Mouse (Mus musculus) neutrophil, adult 5-6 weeks (primary cell): ENCODE results near the gene Pih1d1. TPM values are rescaled to one million over a fixed set of nuclear protein-coding genes. Genes with fewer than 3 reads are reported as not detected.
A peak's percentile ranks its signal among the peaks of the same experiment; 100 is the strongest.
"Not testable (repeated sequence)": the region's sequence is repeated elsewhere in the genome, so short reads cannot be mapped to it uniquely, and the experiment has no call there.

ENCODE experiments used
- ATAC-seq: fragments of 151-379, 151-347 bp; 2 replicates; pipeline ENCODE4 v1.8.0; 2017; ENCODE audit warnings: mild to moderate bottlenecking, moderate TSS enrichment; ENCODE audit not compliant: insufficient number of reproducible peaks, poor library complexity, low FRiP score, severe bottlenecking; ENCODE audit errors: extremely low read depth
- total RNA-seq: library from RNA; stranded (forward); fragments of 200-1000 nt; gene quantifications from 2 replicates; pipeline ENCODE4 v1.2.3, GENCODE M21; 2017

Gene Pih1d1
- total RNA-seq, 1 experiment from 2014 or later, result 38.5 TPM

DNA sequence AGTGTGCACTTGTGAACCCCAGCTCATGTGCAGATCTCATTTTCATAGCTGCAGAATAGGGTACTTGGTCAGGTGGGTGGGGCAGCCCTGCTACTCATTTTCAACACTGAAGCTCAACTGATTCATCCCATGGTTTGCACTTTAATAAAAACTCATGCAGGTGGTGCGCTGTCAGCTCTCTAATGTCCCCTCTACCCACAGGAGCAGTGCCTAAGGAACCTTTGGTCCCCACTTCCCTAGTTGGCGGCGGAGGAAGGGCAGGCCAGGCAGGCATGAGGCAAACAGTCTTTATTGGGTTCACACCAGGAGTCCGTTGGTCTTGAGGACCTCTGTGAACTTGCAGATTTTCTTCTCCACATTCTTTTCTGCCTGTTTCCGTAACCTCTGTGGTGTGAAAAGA, 28.5 kb upstream of the Pih1d1 start:
- not testable (repeated sequence) for ATAC-seq

DNA sequence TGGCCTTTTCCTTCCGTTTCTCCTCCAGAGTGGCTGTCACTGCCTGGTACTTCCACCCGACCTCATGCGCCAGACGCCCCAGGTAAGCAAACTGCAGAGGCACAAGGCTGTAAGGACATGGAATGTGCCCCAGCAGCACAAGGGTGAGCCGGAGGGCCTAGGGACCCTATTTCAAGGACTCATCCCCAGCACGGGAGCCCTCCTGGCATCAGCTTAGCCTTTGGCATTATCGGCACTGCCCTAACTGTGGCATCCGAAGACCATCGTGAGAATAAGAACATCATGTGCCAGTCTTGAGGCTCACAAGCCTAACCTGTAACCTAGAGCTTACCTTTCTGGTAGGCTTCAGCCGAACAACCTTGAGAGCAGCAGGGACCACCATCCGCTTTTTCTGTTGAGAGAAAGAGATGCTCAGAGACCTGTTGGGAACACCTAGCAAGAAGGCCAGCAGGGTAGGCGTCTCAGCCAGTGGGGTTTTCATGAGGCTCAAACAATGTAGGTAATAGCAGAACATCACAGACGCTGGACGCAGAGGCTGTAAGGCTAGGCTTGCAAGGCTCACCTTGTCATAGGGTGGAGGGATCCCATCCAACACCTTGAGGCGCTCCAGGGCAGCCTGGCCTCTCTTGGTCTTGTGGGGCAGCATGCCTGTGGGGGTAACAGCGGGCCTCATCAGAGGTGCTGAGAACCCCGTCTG, 27.8 kb upstream of the Pih1d1 start:
- no peak for ATAC-seq

DNA sequence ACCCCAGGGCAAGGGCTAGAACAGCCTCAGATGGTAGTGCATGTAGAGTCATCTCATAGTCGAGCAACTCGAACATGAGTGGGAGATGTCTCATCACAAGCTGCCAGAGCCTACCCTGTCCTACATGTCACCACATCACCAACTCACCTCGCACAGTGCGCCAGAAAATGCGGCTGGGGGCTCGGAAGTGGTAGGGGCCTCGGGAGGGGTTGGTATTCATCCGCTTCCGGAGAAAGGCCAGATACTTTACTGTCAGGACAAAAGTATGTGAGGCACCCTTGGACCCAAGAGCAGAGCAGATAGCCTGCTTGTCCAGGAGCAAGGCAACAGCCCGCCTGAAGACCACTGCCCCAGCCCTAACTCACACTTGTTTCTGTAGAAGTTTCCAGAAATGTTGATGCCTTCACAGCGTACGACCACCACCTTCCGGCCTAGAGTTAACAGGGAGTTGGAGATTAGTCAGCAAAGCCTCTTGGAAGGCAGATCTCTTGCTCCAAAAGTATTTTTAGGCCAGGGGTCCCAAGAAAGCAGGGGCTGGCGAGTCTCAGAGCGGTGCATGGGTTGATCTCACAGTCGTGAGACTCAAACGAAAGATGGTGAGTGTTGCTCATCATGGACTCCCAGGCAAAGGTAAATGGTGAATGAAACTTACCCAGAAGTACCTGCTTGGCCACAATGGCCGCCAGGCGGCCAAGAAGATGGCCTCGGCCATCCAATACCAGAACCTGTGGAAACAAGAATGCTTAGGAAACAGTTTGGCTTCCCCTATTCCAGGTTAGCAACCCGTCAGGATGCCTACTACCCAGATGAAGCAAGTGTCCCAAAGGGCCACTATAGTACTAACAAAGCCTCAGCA, 27.0 kb upstream of the Pih1d1 start:
- no peak for ATAC-seq

DNA sequence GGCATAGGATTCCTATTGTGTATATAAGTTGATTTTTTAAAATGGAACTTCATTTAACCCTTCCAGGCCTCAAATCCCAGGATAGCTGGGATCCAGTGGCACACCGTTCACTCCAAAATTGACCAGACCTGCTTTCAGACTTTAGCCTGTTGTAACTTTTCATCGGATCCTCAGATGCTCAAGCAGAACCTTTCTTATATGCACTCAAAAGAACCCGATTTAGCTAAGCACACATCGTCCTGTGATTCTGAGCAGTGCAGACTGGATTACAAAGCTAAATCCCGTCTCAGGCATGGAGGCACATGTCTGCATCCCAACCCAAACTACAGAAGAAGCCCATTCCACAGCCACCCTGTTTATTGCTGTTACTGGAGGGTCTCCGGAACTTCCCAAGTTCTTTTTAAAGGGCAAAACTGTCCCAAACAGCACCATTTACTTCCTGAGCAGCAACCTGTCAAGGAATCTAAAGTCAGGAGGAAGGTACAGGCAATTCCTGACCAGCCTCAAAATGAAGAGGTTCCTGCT, 26.3 kb upstream of the Pih1d1 start:
- no peak for ATAC-seq

DNA sequence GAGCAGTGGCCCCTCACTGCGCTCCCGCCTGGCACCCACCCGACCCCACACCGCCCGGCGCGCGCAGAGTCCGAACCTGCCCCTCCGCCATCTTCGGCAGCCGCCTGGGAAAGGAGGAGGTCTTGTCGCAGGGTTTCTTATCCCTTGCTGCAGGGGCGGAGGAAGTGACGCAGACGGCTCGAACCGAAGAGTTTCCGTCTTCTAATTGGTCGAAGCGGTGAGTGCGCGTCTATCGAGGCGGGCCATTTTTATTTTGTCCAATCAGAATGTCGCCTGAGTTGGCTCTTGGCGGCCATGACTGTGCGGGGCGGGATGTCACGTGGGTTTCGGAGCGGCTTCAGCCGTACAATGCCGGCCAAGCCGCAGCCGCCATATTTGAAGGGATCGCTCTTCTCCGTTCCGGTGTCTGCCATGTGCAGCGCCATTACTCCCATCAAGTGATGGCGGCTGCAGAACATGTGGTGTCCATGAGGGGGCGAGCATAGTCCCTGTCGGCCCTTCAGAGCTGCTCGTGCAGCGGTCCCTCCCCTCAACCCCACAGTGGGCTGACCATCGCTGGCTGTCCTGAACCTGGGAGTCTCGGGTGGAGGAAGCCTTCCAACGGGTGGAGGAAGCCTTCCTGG, 25.4 kb upstream of the Pih1d1 start, which contains the start of gene Rpl13a:
Gene Rpl13a, minus strand, starts transcription at position 138 of the 623 bp plus-strand sequence.
- peak; percentile 78 for ATAC-seq

DNA sequence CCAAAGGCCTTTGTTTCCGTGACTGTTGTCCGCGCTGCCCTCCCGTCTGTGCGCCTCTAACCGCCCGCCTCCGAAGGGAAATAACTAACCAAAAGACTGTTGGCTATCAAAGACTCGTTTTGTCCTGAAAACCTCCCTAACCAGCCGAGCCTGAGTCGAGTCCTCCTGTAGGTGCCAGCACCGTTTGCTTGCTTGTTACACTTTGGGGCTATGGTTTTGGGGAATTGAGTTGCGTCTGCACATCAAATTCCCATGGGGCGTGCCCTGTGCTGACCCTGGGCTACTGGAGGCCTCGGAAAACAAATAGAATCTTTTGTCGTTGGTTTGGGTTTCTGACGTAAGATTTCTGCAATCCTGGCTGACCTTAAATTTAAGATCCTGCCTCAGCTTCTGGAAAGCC, 24.8 kb upstream of the Pih1d1 start:
- ATAC-seq, result no peak

DNA sequence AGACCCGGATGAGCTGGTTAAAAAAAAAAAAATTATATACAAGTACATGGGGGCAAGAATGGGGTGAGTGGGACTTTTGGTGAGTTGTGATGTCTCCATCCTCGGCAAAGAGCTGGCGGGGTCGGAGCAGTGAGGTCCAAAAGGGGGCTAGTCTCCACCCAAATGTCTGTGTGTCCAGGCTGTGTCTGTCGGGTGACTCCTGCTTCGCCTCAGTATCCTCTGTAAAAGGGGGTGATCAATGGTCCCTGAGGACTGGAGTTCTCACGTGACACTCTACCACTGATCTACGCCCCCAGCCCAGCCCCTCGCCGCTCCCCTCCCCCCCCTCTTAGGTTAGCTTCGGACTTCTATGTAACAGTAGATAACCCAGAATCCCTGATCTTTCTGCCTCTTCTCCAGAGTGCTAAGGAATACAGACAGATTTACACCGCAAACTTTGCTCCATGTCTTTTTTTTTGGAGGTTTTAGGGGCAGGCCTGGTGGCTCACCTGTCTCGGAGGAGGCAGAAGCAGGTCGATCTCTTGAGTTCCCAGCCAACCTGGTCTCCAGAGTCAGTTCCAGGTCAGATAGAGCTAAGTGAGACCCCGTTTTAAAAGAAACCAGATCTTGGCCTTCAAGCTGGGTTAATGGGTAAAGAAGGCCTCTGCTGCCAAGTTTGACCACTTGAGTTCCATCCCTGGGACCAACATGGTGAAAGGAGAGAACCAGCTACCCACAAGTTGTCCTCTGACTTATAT, 24.2 kb upstream of the Pih1d1 start:
- ATAC-seq, result no peak

DNA sequence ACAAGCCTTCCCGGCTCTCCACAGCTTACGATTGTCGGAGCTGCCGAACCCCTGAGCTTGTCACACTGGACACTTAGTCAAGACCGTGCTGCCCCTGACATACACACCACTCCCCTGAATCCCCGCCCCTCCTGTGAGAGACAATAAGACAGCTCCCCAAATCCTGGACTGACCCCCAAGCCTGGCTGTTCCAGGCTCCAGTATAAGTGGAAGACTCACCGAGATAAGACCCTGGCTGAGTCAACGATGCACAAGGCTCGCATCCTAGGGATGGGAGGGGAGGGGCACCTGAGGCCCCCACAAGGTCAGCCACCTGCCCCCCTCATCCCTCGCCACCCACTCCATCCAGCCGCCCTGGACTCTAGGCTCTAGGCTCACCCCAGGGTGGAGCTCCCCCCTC, 22.3 kb upstream of the Pih1d1 start:
- no peak for ATAC-seq

DNA sequence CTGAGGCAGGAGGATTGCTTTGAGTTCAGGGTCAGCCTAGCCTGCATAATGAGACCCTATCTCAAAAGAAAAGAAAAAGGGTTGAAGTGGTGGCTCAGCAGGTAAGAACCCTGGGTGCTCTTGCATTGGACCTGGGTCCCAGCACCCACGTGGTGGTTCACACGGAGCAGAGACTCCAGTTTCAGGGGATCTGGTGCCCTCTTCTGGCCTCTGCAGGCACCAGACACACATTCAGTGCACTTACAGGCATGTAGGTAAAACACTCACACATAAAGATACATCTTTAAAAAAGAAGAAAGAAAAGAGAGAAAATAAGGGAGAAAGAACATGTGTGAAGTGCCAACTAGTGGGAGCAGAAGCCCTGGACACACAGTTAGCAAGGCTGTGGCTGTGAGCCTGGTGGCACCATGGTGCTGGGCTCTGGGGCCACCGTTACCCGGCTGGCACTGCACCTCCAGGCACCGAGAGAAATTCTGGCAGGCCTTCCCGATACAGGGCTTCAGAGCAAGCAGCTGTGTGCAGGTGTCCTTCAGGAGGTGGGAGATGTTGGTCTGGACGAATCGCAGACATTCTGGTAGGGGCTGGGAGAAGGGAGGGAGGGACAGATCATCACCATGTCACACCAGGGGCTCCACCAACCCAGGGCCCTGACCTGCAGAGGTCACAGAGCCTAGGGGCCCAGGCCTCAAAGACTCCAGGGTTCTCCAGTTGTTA, 20.5 kb upstream of the Pih1d1 start:
- ATAC-seq, result no peak

DNA sequence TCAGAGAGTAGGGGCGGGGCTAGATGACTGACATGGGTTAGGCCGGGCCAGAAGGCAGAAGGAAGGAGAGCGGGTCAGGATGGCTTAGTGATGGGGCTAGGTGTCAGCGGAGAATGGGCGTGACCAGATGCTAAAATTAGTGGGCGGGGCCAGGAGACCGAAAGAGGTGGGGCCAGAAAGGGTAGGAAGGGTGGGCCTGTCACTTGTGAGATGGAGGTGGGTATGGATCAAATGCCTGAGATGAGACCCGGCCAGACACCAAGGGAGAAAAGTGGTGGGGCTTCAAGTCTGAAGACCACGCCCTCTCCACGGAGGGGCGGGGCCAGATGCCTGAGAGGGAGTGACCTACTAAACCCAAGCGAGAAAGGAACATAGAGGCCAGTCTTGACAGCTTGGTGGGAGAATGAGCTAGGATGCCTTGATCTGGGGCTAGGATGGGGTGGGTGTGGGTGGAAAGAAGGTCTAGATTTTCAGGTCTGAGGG, 19.5 kb upstream of the Pih1d1 start:
- ATAC-seq, result no peak

DNA sequence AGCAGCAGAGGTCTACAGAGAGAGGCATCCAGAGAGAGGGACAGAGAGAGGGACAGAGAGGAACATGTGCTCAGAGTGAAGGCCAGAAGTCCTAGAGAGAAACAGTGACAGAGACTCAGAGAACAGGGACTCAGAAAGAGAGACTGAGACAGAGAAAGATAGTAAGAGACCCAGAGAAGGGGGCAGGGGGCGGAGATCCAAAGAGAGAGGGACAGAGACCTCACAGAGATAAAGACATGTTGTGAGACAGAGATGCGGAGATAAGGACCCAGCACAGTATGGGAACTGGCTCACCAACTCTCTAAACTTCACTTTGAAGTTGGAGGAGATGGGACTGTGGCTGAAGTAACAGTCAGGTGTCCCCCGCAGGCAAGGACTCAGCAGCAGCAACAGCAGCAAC, 18.7 kb upstream of the Pih1d1 start:
- ATAC-seq, result no peak

DNA sequence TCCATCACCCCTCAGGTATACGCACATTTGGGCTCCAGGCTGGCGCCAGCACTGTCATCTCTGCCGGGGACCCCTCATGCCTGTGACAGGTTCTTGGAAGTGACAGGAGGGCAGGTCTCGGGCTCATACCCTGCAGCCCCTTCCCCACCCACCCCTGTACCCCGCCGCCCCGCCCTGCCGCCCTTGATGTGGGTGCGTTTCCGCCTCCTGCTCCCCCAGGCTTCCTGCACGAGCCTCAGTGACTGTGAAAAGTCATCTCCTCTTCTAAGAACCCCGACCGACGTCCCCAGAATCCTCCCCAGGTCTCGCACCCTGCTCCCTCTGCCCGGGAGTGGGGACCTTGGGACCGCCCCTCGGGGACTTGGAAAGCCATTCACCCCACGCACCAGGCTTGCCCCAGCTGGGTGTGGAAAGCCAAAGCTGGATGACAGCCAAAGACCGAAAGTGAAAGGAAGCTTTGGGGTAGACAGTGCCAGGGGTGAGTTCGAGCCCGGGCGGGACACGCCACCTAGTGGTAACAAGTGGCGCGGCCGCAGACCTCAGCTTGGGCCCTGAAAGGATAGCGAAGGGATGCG, 18.0 kb upstream of the Pih1d1 start, which contains the start of the genes Gm45713 and Flt3l:
Gene Gm45713, minus strand, starts transcription at position 239 of the 575 bp plus-strand sequence.
Gene Flt3l, minus strand, starts transcription at position 440 of the 575 bp plus-strand sequence.
- ATAC-seq, result peak; percentile 90

DNA sequence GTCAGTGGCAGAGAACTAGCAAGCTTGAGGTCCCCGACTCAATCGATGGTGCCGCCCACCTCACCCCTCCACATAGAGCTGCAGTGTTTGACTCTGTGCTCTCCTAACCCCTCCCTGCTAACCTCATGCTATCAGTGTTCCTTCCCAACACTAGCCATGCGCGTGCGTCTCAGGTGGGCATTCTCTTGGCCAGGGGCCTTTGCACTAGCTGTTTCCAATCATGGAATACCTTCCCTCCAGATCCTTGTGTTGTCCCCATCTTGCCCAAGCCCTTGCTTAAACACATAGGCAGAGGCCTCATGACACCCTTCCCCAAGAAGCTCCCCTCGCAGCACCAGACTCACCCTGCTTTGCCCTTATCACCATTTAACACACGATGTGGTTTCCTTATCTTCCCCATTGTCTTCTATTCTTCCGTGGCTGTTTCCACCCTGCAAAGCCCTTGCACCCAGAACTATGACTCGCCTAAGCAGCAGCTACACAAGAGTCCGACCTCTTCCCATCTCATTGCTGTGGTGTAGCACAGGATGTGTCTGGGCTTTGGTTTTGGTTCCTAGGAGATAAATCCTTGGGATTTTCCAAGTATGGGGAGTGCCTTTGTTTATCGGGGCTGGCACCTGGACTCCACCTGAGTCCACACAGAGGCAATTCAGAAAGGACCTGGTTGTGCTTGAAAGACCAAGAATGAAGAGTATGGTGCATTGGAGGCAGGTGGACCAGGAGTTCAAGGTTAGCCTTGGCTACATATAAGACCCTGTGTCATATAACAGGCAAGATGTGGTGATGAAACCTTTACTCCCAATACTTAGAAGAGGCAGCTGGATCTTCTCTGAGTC, 16.7 kb upstream of the Pih1d1 start:
- no peak for ATAC-seq

DNA sequence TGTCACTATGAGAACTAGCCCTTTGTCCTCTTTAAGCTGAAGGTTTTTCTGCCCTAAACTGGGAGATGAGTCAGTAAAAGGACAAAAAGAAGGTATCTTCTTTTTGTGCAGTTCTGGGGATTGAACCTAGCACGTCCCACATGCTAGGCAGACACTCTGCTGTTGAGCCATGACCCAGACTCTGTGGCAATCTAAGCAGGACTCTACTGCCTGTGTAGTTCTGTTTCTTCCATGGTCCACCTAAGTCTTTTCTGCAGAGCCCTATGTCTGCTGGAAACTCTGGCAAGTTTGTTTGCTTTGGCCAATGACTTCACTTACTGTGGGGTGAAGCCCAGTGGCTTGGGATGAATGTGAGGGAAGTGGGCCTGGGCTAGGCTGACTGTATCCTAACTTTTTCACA, 15.7 kb upstream of the Pih1d1 start:
- ATAC-seq, result no peak

DNA sequence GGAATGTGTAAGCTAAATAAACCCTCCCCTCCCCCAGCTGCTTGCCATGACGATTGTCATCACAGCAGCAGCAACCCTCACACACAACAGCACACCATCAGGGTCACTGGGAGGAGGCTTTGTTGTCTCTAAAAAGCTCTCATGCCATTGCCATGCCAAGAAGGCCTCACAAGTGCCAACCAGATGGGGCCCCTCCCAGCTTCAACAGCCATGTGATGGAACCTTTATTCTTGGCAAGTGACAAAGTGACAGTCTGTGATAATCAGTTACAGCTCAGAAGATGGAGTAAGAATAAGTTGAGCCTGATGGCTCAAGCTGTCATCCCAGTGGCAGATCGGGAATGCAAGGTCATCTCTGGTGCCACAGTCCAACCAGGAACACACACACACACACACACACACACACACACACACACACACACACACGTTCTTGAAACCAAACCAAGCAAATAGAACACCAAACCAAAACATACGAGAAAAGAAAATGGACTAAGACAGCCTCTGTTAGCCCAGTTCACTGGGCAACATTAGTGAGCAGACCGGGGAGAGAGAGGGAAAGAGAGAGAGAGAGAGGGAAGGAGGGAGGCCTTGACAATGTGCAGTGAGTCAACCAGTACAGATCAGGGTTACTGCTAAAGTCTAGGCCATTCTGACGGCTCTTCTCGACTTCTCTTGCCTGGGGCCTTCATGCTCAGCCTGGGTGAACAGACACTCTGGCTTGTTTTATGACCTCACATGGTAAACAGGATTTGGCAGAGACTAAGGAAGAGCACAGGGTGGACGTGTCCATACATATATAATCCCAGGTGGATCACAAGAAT, 14.0 kb upstream of the Pih1d1 start:
- ATAC-seq, result no peak

DNA sequence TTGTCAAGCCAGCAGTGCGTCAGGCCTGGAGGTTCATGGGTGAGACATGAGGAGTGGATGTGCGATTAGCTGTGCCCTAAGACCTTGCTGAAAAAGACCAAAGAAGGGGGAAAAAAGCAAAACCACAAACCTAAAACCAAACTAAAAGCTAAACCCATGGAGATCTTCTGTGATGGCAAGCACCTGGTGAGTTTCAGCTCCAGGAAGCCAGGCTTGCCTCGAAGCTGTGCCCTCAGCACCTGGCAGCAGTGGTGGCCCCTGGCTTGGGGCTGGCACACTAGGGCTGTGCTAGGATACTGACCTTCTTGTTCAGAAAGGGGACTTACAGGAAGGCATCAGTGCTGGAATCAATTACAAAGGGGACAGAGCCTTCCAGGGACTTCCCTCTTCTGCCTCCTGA, 12.8 kb upstream of the Pih1d1 start:
- ATAC-seq, result no peak
